In genomic region chrX:10073966-10074365, GRCm38 (mm10) we compare ENCODE assay signal across 20 mouse cellular contexts.
DNase-seq lines count a peak whose midpoint lies in the region; ATAC-seq lines count a peak whose summit lies in the region.
"Had no signal": no experiment of that assay in that cellular context is flagged by ENCODE, and none has a peak within 500 bp of the region (broad histone marks: within the 10 kb centered on the region; RNA-seq: fewer than 3 reads in every experiment).

No protein-coding gene starts in this region.

- DNase-seq in frontal cortex, postnatal 14 days (ENCODE audit: low spot score in 2 of 2): no peak
- peak; percentile 5 for DNase-seq in right cerebral cortex, postnatal 25 days
- no peak for DNase-seq in right cerebral cortex, adult 2 months (ENCODE audit: low spot score in 2 of 2)
- peak; percentile 11 for DNase-seq in telencephalon, adult 2 months (ENCODE audit: low read depth, low spot score)
- DNase-seq in kidney, adult 9 months: no peak
- DNase-seq: adrenal gland, adult 2 months; adrenal gland, postnatal 14 days; B cell, adult 2 months; cerebellum, adult 11-12 months; cerebellum, adult 8-10 months; cerebellum, postnatal 10 days; cerebellum, postnatal 36 days; embryo, embryonic 11 days; gastrocnemius, postnatal 25 days; heart, adult 18-20 months; heart, postnatal 10 days; heart, postnatal 36 days had no signal

- peak; percentile 91 for ATAC-seq in frontal cortex, adult (ENCODE audit: low TSS enrichment)
- ATAC-seq: forebrain, embryonic 15.5 days; hindbrain, embryonic 16.5 days had no signal

Comparison
In these comparisons a context has a peak if more than half of its experiments do, and no peak if none do; other contexts are left out.
1. DNase-seq: peak in right cerebral cortex, postnatal 25 days (single experiment) and telencephalon, adult 2 months (single experiment); none in frontal cortex, postnatal 14 days (0 of 2), right cerebral cortex, adult 2 months (0 of 2) and kidney, adult 9 months (single experiment).